Comparison of ENCODE assay signal across 10 mouse cellular contexts in genomic region chr6:116139143-116139856, GRCm38 (mm10). TPM values are rescaled to one million over a fixed set of nuclear protein-coding genes. Genes with fewer than 3 reads are reported as not detected.
A peak's percentile ranks its signal among the peaks of the same experiment; 100 is the strongest.
DNase-seq lines count a peak whose midpoint lies in the region; ATAC-seq and TF ChIP-seq lines count a peak whose summit lies in the region.
"Had no signal": no experiment of that assay in that cellular context is flagged by ENCODE, and none has a peak within 500 bp of the region (broad histone marks: within the 10 kb centered on the region; RNA-seq: fewer than 3 reads in every experiment).

No protein-coding gene starts in this region.

- H3K9ac ChIP-seq in lung, embryonic 14.5 days, result no peak overlapping the region
- H3K9ac ChIP-seq: heart, embryonic 12.5 days had no signal

- H3K9me3 ChIP-seq in lung, embryonic 14.5 days (ENCODE audit: low read depth, low read length), result no peaks in the 10 kb centered on the region
- H3K9me3 ChIP-seq: heart, embryonic 12.5 days had no signal

- no peak overlapping the region for H3K4me3 ChIP-seq in lung, embryonic 14.5 days (ENCODE audit: low read depth, low read length)
- H3K4me3 ChIP-seq: heart, embryonic 12.5 days had no signal

- no peaks in the 10 kb centered on the region for H3K4me1 ChIP-seq in lung, embryonic 14.5 days (ENCODE audit: insufficient read depth)

- DNase-seq in heart, adult 11 months, result peak; percentile 74
- no peak for DNase-seq in heart, postnatal 10 days
- peak; percentile 64 for DNase-seq in lung, embryonic 14.5 days
- DNase-seq in lung, adult 18-20 months, result no peak
- DNase-seq in left cerebral cortex, postnatal 10 days (ENCODE audit: extremely low spot score in 1 of 2, low spot score in 2 of 2), result no peak
- DNase-seq in neural tube, embryonic 10.5 days (ENCODE audit: extremely low spot score, low spot score), result no peak
- DNase-seq: kidney, postnatal 4 days had no signal

- no peaks in the 10 kb centered on the region for H3K36me3 ChIP-seq in lung, embryonic 14.5 days (ENCODE audit: insufficient read depth)

- peak; percentile 50 for TF ChIP-seq CTCF in lung, embryonic 14.5 days (IDR thresholded peaks at IDR 0.05; ENCODE audit: low read depth)

- WGBS in lung, embryonic 14.5 days, result 50% methylated on average over 2 of the region's 2 CpGs

- intact Hi-C loops in heart, postnatal 10 days (cut with DNase I), result loop anchor here (5.0 kb wide), 1 partner anchor 292 kb away; no protein-coding TSS in a partner anchor
- intact Hi-C loops in left cerebral cortex, postnatal 10 days (cut with DNase I), result loop anchor here (5.0 kb wide), 1 partner anchor 242 kb away; no protein-coding TSS in a partner anchor

- no peak for ATAC-seq in lung, embryonic 14.5 days (ENCODE audit: insufficient read depth)
- peak; percentile 60 for ATAC-seq in CD4-positive, CD25-positive, alpha-beta regulatory T cell, adult 4 months
- peak; percentile 38 for ATAC-seq in inflammation-experienced regulatory T-cells, adult 6 months

- no peaks in the 10 kb centered on the region for H3K27me3 ChIP-seq in lung, embryonic 14.5 days (ENCODE audit: insufficient read depth, low read length)
- H3K27me3 ChIP-seq: heart, embryonic 12.5 days had no signal

- no peak overlapping the region for H3K27ac ChIP-seq in lung, embryonic 14.5 days (ENCODE audit: low read depth)

- H3K4me2 ChIP-seq in lung, embryonic 14.5 days, result no peak overlapping the region
- H3K4me2 ChIP-seq: heart, embryonic 12.5 days had no signal

RNA-seq across cellular contexts. Expression of gene Tmcc1, which starts 54.0 kb away (rescaled TPM):
- 10 to 100 TPM; 27.3 to 28.7 TPM for total RNA-seq in heart, postnatal 10 days (2021)
- 14.3 and 15.1 TPM in 2 replicates for polyA plus RNA-seq in lung, embryonic 14.5 days (2014; fragmentation: Nextera tagmentation; extraction: Ambion mirVana)
- polyA plus RNA-seq in CD4-positive, CD25-positive, alpha-beta regulatory T cell, adult 4 months (2017; shearing (Covaris generic)), result 10 to 100 TPM; 30.4 to 30.8 TPM
- 10 to 100 TPM; 12.9 to 43.8 (median 31.4) TPM for polyA plus RNA-seq in inflammation-experienced regulatory T-cells, adult 6 months (2017; shearing (Covaris generic))
- 10 to 100 TPM; 55.4 to 57.2 TPM for total RNA-seq in left cerebral cortex, postnatal 10 days (2021)

Comparison
In these comparisons a context has a peak if more than half of its experiments do, and no peak if none do; other contexts are left out.
1. DNase-seq: peak in heart, adult 11 months (single experiment) and lung, embryonic 14.5 days (single experiment); none in heart, postnatal 10 days (0 of 2), lung, adult 18-20 months (0 of 2), left cerebral cortex, postnatal 10 days (0 of 2) and neural tube, embryonic 10.5 days (single experiment).